Mouse (Mus musculus) small intestine, adult 2 months (tissue): ENCODE data around the gene Cdca5.

ENCODE experiments used
- CTCF ChIP-seq: fragments of 200-500 bp; IDR thresholded peaks from 2 replicates; pipeline ENCODE4 v1.5.1; 2012; ENCODE audit warnings: low read depth, mild to moderate bottlenecking, control low read depth, inconsistent platforms, low read length, moderate library complexity, mixed read lengths; ENCODE audit not compliant: insufficient replicate concordance, insufficient read length; ENCODE audit errors: extremely low read depth
- POLR2A ChIP-seq: fragments of 200-500 bp; IDR thresholded peaks from 2 replicates; pipeline ENCODE4 v1.6.1; 2012; ENCODE audit warnings: low read depth, mild to moderate bottlenecking, control low read depth, inconsistent platforms, low read length, moderate library complexity

- TF ChIP-seq POLR2A: no peak
- TF ChIP-seq CTCF: no peak
Observed at GRCm38 (mm10) chr19:6035966-6036585, 48.7 kb upstream of the Cdca5 start.
